Mouse (Mus musculus) neural tube, embryonic 14.5 days (tissue): ENCODE data around the gene Rfpl4b. TPM values are rescaled to one million over a fixed set of nuclear protein-coding genes. Genes with fewer than 3 reads are reported as not detected.

Experiments used
- ATAC-seq: fragments of 200-750 bp; cut with Nextera tagmentation; 2 replicates; pipeline ENCODE4 v1.8.0; 2017; ENCODE audit warnings: low read depth, mild to moderate bottlenecking, moderate TSS enrichment, moderate library complexity
- H3K27ac ChIP-seq: fragments of 300-500 bp; sonication (generic); 2 replicates; pipeline ENCODE4 v1.5.1; 2014; ENCODE audit warnings: low read depth, mild to moderate bottlenecking, control low read depth, low read length, moderate library complexity, mixed read lengths
- H3K27me3 ChIP-seq: fragments of 300-500 bp; sonication (generic); 2 replicates; pipeline ENCODE4 v1.6.1; 2014; ENCODE audit warnings: low read length; ENCODE audit not compliant: control insufficient read depth, insufficient read depth
- H3K36me3 ChIP-seq: fragments of 300-500 bp; sonication (generic); 2 replicates; pipeline ENCODE4 v1.6.1; 2014; ENCODE audit warnings: low read length, mixed read lengths; ENCODE audit not compliant: control insufficient read depth, insufficient read depth
- H3K4me1 ChIP-seq: fragments of 300-500 bp; sonication (generic); 2 replicates; pipeline ENCODE4 v1.6.1; 2014; ENCODE audit warnings: low read length; ENCODE audit not compliant: control insufficient read depth, insufficient read depth
- H3K4me2 ChIP-seq: fragments of 300-500 bp; sonication (generic); 2 replicates; pipeline ENCODE4 v1.6.1; 2014; ENCODE audit warnings: mild to moderate bottlenecking, low read depth, low read length, control low read depth
- H3K4me3 ChIP-seq: fragments of 300-500 bp; sonication (generic); 2 replicates; pipeline ENCODE4 v1.5.1; 2014; ENCODE audit warnings: low read depth, low read length, control low read depth, mixed read lengths
- H3K9ac ChIP-seq: fragments of 300-500 bp; sonication (generic); replicated peaks from 2 replicates; pipeline ENCODE4 v1.6.1; 2014; ENCODE audit warnings: low read depth, mild to moderate bottlenecking, control low read depth, low read length, mixed read lengths
- H3K9me3 ChIP-seq: fragments of 300-500 bp; sonication (generic); 2 replicates; pipeline ENCODE4 v1.6.1; 2016; ENCODE audit warnings: low read length; ENCODE audit not compliant: control insufficient read depth
- WGBS: fragments of 180-500 bp; shearing (Covaris S2); extraction: QIAGEN DNeasy Blood & Tissue Kit; methylation state at CpG from one replicate; pipeline ENCODE4 v1.1.7; 2014; 5-methylcytosine and 5-hydroxymethylcytosine counted together
- polyA plus RNA-seq: library from polyadenylated mRNA; unstranded; fragments of >200 nt; fragmentation: Nextera tagmentation; extraction: Ambion mirVana; gene quantifications from 2 replicates; pipeline ENCODE4 v1.2.1, GENCODE M21; 2014

Rfpl4b gene
- polyA plus RNA-seq, 1 experiment from 2014 or later, result not detected

GRCm38 (mm10) chr10:38788612-38789011 is 33.0 kb downstream of the Rfpl4b start:
- no peak overlapping the region for H3K27ac ChIP-seq
- H3K9me3 ChIP-seq, result no peaks in the 10 kb centered on the region
- H3K4me1 ChIP-seq, result no peaks in the 10 kb centered on the region
- no peak overlapping the region for H3K9ac ChIP-seq
- H3K27me3 ChIP-seq, result no peaks in the 10 kb centered on the region
- no peaks in the 10 kb centered on the region for H3K36me3 ChIP-seq
- no peak overlapping the region for H3K4me2 ChIP-seq
- no peak for ATAC-seq
- 79% methylated on average over 3 of the region's 3 CpGs for WGBS
- no peak overlapping the region for H3K4me3 ChIP-seq

Other genes with a start within 250 kb of the Rfpl4b start
- 9.7 and 36.0 TPM in 2 replicates for gene Lama4, start 143.7 kb upstream of the Rfpl4b start, polyA plus RNA-seq